ENCODE assay signal across 19 mouse cellular contexts in genomic region chr10:83198692-83199091, GRCm38 (mm10).
DNase-seq lines count a peak whose midpoint lies in the region; ATAC-seq and TF ChIP-seq lines count a peak whose summit lies in the region.
"Had no signal": no experiment of that assay in that cellular context is flagged by ENCODE, and none has a peak within 500 bp of the region (broad histone marks: within the 10 kb centered on the region; RNA-seq: fewer than 3 reads in every experiment).

No protein-coding gene starts in this region.

- 0 out of 2 replicates have a peak, but pooled peaks have one; percentile 43 for ATAC-seq in heart, embryonic 16.5 days (replicated peaks; ENCODE audit: extremely low read depth, insufficient read depth, low FRiP score)
- no peak for ATAC-seq in intestine, embryonic 15.5 days
- ATAC-seq: forebrain, embryonic 14.5 days; inflammation-experienced regulatory T-cells, adult 6 months had no signal

- H3K9ac ChIP-seq in heart, embryonic 16.5 days (ENCODE audit: low read length), result no peak overlapping the region
- no peak overlapping the region for H3K9ac ChIP-seq in intestine, embryonic 15.5 days
- H3K9ac ChIP-seq: embryonic facial prominence, embryonic 12.5 days; heart, embryonic 15.5 days; hindbrain, embryonic 15.5 days; liver, embryonic 14.5 days; midbrain, embryonic 12.5 days; stomach, embryonic 15.5 days had no signal

- no peaks in the 10 kb centered on the region for H3K9me3 ChIP-seq in heart, embryonic 16.5 days (replicated peaks; ENCODE audit: control insufficient read depth, low read length)
- no peaks in the 10 kb centered on the region for H3K9me3 ChIP-seq in embryonic facial prominence, embryonic 10.5 days
- no peaks in the 10 kb centered on the region for H3K9me3 ChIP-seq in intestine, embryonic 15.5 days
- H3K9me3 ChIP-seq: embryonic facial prominence, embryonic 12.5 days; G1E; heart, embryonic 15.5 days; hindbrain, embryonic 10.5 days; hindbrain, embryonic 15.5 days; midbrain, embryonic 12.5 days; stomach, embryonic 15.5 days had no signal

- H3K27ac ChIP-seq in heart, embryonic 16.5 days (ENCODE audit: low read length), result 0 out of 2 replicates have a peak overlapping the region, but pooled peaks have one; percentile 9
- H3K27ac ChIP-seq in embryonic facial prominence, embryonic 10.5 days (replicated peaks), result 0 out of 2 replicates have a peak overlapping the region, but pooled peaks have one; percentile 30
- no peak overlapping the region for H3K27ac ChIP-seq in intestine, embryonic 15.5 days
- H3K27ac ChIP-seq: embryonic facial prominence, embryonic 12.5 days; heart, embryonic 15.5 days; hindbrain, embryonic 10.5 days; hindbrain, embryonic 15.5 days; kidney, postnatal 0 days; liver, embryonic 14.5 days; midbrain, embryonic 12.5 days; stomach, embryonic 15.5 days had no signal

- H3K79me2 ChIP-seq in C2C12 (ENCODE audit: control insufficient read depth, insufficient read depth), result no peaks in the 10 kb centered on the region

- no peak for DNase-seq in heart, adult 11 months
- DNase-seq in 3134 (ENCODE audit: extremely low read depth, insufficient read length, low spot score), result peak; percentile 59
- no peak for DNase-seq in embryonic facial prominence, embryonic 10.5 days (ENCODE audit: low spot score)
- no peak for DNase-seq in thymus, adult 18-20 months

- WGBS in heart, embryonic 16.5 days, result 41% methylated on average over 5 of the region's 5 CpGs
- 82% methylated on average over 5 of the region's 5 CpGs for WGBS in embryonic facial prominence, embryonic 10.5 days
- 58% methylated on average over 5 of the region's 5 CpGs for WGBS in intestine, embryonic 15.5 days

- H3K4me2 ChIP-seq in heart, embryonic 16.5 days (ENCODE audit: low read depth, low read length), result no peak overlapping the region
- H3K4me2 ChIP-seq in intestine, embryonic 15.5 days (replicated peaks), result no peak overlapping the region
- H3K4me2 ChIP-seq: embryonic facial prominence, embryonic 12.5 days; heart, embryonic 15.5 days; hindbrain, embryonic 15.5 days; midbrain, embryonic 12.5 days; stomach, embryonic 15.5 days had no signal

- H3K4me1 ChIP-seq in heart, embryonic 16.5 days (ENCODE audit: control insufficient read depth, insufficient read depth, low read length), result peaks cover 15% of the 10 kb centered on the region
- H3K4me1 ChIP-seq in embryonic facial prominence, embryonic 10.5 days, result 0 out of 2 replicates have a peak, but pooled peaks cover 6% of the 10 kb centered on the region
- no peaks in the 10 kb centered on the region for H3K4me1 ChIP-seq in intestine, embryonic 15.5 days (replicated peaks)
- H3K4me1 ChIP-seq: embryonic facial prominence, embryonic 12.5 days; hindbrain, embryonic 10.5 days; stomach, embryonic 15.5 days had no signal

- H3ac ChIP-seq in C2C12 (ENCODE audit: control insufficient read depth, insufficient read length, low read depth), result no peak overlapping the region

- no peak for TF ChIP-seq CTCF in C2C12 (IDR thresholded peaks at IDR 0.05; ENCODE audit: control insufficient read depth, insufficient read depth, insufficient read length)

- H3K36me3 ChIP-seq in heart, embryonic 16.5 days (ENCODE audit: control insufficient read depth, insufficient read depth), result no peaks in the 10 kb centered on the region
- no peaks in the 10 kb centered on the region for H3K36me3 ChIP-seq in C2C12 (ENCODE audit: control insufficient read depth, insufficient read depth)
- H3K36me3 ChIP-seq in embryonic facial prominence, embryonic 10.5 days (replicated peaks), result no peaks in the 10 kb centered on the region
- no peaks in the 10 kb centered on the region for H3K36me3 ChIP-seq in intestine, embryonic 15.5 days
- H3K36me3 ChIP-seq: heart, embryonic 15.5 days; hindbrain, embryonic 10.5 days; hindbrain, embryonic 15.5 days; midbrain, embryonic 12.5 days; stomach, embryonic 15.5 days had no signal

- no peak overlapping the region for H3K4me3 ChIP-seq in heart, embryonic 16.5 days (ENCODE audit: low read length)
- H3K4me3 ChIP-seq in C2C12 (ENCODE audit: insufficient read depth, poor library complexity, severe bottlenecking), result no peak overlapping the region
- H3K4me3 ChIP-seq in embryonic facial prominence, embryonic 10.5 days, result no peak overlapping the region
- H3K4me3 ChIP-seq in intestine, embryonic 15.5 days (replicated peaks), result no peak overlapping the region
- H3K4me3 ChIP-seq: embryonic facial prominence, embryonic 12.5 days; heart, embryonic 15.5 days; hindbrain, embryonic 10.5 days; hindbrain, embryonic 15.5 days; midbrain, embryonic 12.5 days; stomach, embryonic 15.5 days had no signal

- H3K27me3 ChIP-seq in heart, embryonic 16.5 days (ENCODE audit: control insufficient read depth, insufficient read depth, low read length), result no peaks in the 10 kb centered on the region
- no peaks in the 10 kb centered on the region for H3K27me3 ChIP-seq in C2C12 (ENCODE audit: control insufficient read depth, insufficient read depth, insufficient read length)
- H3K27me3 ChIP-seq in embryonic facial prominence, embryonic 10.5 days (replicated peaks; ENCODE audit: low read depth, poor library complexity, severe bottlenecking), result no peaks in the 10 kb centered on the region
- H3K27me3 ChIP-seq in intestine, embryonic 15.5 days (replicated peaks), result no peaks in the 10 kb centered on the region
- H3K27me3 ChIP-seq: embryonic facial prominence, embryonic 12.5 days; heart, embryonic 15.5 days; hindbrain, embryonic 15.5 days; midbrain, embryonic 12.5 days; Patski; stomach, embryonic 15.5 days had no signal

- H3K79me3 ChIP-seq in C2C12 (ENCODE audit: low read depth), result no peaks in the 10 kb centered on the region

TF ChIP-seq in C2C12, 6 proteins besides CTCF, POLR2A, EP300 and RAD21:
- TF ChIP-seq CEBPB (IDR thresholded peaks at IDR 0.05; ENCODE audit: low read depth), result peak; percentile 68
- TF ChIP-seq MAX (IDR thresholded peaks at IDR 0.05), result no peak
